ENCODE assay signal across 8 mouse cellular contexts in the genomic region with DNA sequence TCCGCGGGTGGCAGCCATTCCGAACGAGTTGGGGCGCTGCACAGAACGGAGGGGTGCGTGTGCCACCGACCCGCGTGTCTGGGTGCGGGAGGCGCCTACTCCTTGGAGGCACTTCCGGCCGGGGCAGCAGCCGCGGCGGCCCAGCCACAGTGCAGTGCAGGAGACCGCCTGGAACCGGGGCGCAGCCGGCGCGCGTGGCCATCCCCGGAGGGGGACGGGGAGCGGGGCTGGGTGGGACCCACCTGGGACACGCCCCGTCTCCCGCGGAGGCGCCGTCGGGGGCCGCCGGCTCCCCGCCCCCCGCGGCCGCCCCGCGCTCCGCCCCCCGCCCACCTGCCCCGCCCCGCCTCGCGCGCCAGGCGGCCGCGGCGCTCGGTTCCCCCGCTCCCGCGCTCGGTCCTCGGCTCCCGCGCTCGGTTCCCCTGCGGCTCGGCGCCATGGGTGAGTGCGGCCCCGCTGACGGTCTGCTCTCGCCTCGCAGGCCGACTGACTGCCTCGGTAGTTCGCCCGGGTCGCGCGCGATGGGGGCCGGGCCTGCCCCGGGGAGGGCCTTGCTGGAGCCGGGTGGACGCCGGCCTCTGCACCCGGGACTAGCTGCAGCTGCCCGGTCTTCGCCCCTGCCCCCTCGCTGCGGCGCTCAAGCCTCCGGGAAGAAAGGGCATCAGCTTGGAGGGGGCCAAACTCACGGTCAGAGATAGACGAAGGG. TPM values are rescaled to one million over a fixed set of nuclear protein-coding genes. Genes with fewer than 3 reads are reported as not detected.
DNase-seq lines count a peak whose midpoint lies in the region; ATAC-seq lines count a peak whose summit lies in the region.

No protein-coding gene starts in this region.

- intact Hi-C loops in left cerebral cortex, postnatal 25 days (cut with DNase I) = loop anchor here (2.0 kb wide), 1 partner anchor 48 kb away; a partner anchor contains a TSS

- no peaks in the 10 kb centered on the region for H3K9me3 ChIP-seq in heart, embryonic 12.5 days (replicated peaks)
- no peaks in the 10 kb centered on the region for H3K9me3 ChIP-seq in kidney, embryonic 15.5 days (replicated peaks)
- no peaks in the 10 kb centered on the region for H3K9me3 ChIP-seq in lung, embryonic 16.5 days (ENCODE audit: control insufficient read depth, low read length)

- peaks cover 12% of the 10 kb centered on the region; the same call in 1 of the 2 replicates for H3K27me3 ChIP-seq in heart, embryonic 12.5 days (replicated peaks)
- no peaks in the 10 kb centered on the region for H3K27me3 ChIP-seq in kidney, embryonic 15.5 days
- H3K27me3 ChIP-seq in lung, embryonic 16.5 days (ENCODE audit: control insufficient read depth, insufficient read depth, low read depth, low read length) = no peaks in the 10 kb centered on the region

- H3K9ac ChIP-seq in heart, embryonic 12.5 days = peak overlapping the region; percentile 84
- H3K9ac ChIP-seq in kidney, embryonic 15.5 days = peak overlapping the region; percentile 79
- peak overlapping the region; percentile 83 for H3K9ac ChIP-seq in lung, embryonic 16.5 days (ENCODE audit: low read length)

- H3K4me3 ChIP-seq in heart, embryonic 12.5 days = peak overlapping the region; percentile 77
- H3K4me3 ChIP-seq in kidney, embryonic 15.5 days (replicated peaks) = peak overlapping the region; percentile 78
- peak overlapping the region; percentile 79 for H3K4me3 ChIP-seq in lung, embryonic 16.5 days (ENCODE audit: low read length)

- peak; percentile 82 for ATAC-seq in heart, embryonic 12.5 days (ENCODE audit: insufficient number of reproducible peaks, low FRiP score)
- peak; percentile 89 for ATAC-seq in kidney, embryonic 15.5 days (replicated peaks; ENCODE audit: low FRiP score)
- peak; percentile 92 for ATAC-seq in lung, embryonic 16.5 days (ENCODE audit: low read depth)

- DNase-seq in left cerebral cortex, postnatal 25 days (ENCODE audit: low spot score in 2 of 2) = peak; percentile 55
- DNase-seq in left cerebral cortex, adult 8-10 months (ENCODE audit: low spot score in 2 of 2) = no peak
- peak; percentile 66 for DNase-seq in embryo, embryonic 9.5 days (ENCODE audit: extremely low spot score)
- peak; percentile 61 for DNase-seq in retina, embryonic 14.5 days (ENCODE audit: low spot score)
- DNase-seq in urinary bladder, postnatal 25 days (ENCODE audit: low spot score) = peak; percentile 58

- under 1% methylated on average over 68 of the region's 92 CpGs for WGBS in heart, embryonic 12.5 days
- under 1% methylated on average over 90 of the region's 92 CpGs for WGBS in kidney, embryonic 15.5 days
- WGBS in lung, embryonic 16.5 days = under 1% methylated on average over 43 of the region's 92 CpGs

- H3K4me1 ChIP-seq in heart, embryonic 12.5 days (replicated peaks) = peaks cover 18% of the 10 kb centered on the region
- peaks cover 28% of the 10 kb centered on the region for H3K4me1 ChIP-seq in kidney, embryonic 15.5 days
- peaks cover 6% of the 10 kb centered on the region for H3K4me1 ChIP-seq in lung, embryonic 16.5 days (replicated peaks; ENCODE audit: control insufficient read depth, insufficient read depth, low read length)

- H3K4me2 ChIP-seq in heart, embryonic 12.5 days = peak overlapping the region; percentile 91
- H3K4me2 ChIP-seq in kidney, embryonic 15.5 days = peak overlapping the region; percentile 90
- peak overlapping the region; percentile 77 for H3K4me2 ChIP-seq in lung, embryonic 16.5 days (ENCODE audit: low read depth, low read length)

- H3K27ac ChIP-seq in heart, embryonic 12.5 days (ENCODE audit: poor library complexity, severe bottlenecking) = 0 out of 2 replicates have a peak overlapping the region, but pooled peaks have one; percentile 9
- peak overlapping the region; percentile 81 for H3K27ac ChIP-seq in kidney, embryonic 15.5 days
- peak overlapping the region; percentile 26 for H3K27ac ChIP-seq in lung, embryonic 16.5 days (ENCODE audit: low read length)

- no peaks in the 10 kb centered on the region for H3K36me3 ChIP-seq in heart, embryonic 12.5 days
- H3K36me3 ChIP-seq in kidney, embryonic 15.5 days = peaks cover 2% of the 10 kb centered on the region; the same call in 1 of the 2 replicates
- no peaks in the 10 kb centered on the region; the same call in 1 of the 2 replicates for H3K36me3 ChIP-seq in lung, embryonic 16.5 days (ENCODE audit: control insufficient read depth, insufficient read depth, low read length)

RNA-seq across cellular contexts. Expression of a gene that starts 14.4 kb away (rescaled TPM):
- 10 to 100 TPM; 72.1 to 93.5 TPM for total RNA-seq in left cerebral cortex, postnatal 25 days (2021)
- total RNA-seq in left cerebral cortex, adult 8-10 months (2022) = 10 to 100 TPM; 72.6 to 90.6 (median 82.4) TPM
- 13.6 and 14.1 TPM in 2 replicates for polyA plus RNA-seq in heart, embryonic 12.5 days (2016; fragmentation: Nextera tagmentation; extraction: Ambion mirVana)
- polyA plus RNA-seq in kidney, embryonic 15.5 days (2015; fragmentation: Nextera tagmentation; extraction: Ambion mirVana) = 19.8 and 20.9 TPM in 2 replicates
- polyA plus RNA-seq in lung, embryonic 16.5 days (2015; fragmentation: Nextera tagmentation; extraction: Ambion mirVana) = 23.3 and 24.1 TPM in 2 replicates

RNA-seq across cellular contexts. Expression of a gene that starts 29.1 kb away (rescaled TPM):
- 10 to 100 TPM; 13.5 to 18.0 TPM for total RNA-seq in left cerebral cortex, postnatal 25 days (2021)
- total RNA-seq in left cerebral cortex, adult 8-10 months (2022) = 1 to 10 TPM; 4.3 to 9.8 (median 6.3) TPM
- polyA plus RNA-seq in heart, embryonic 12.5 days (2016; fragmentation: Nextera tagmentation; extraction: Ambion mirVana) = 0.86 and 1.1 TPM in 2 replicates
- polyA plus RNA-seq in kidney, embryonic 15.5 days (2015; fragmentation: Nextera tagmentation; extraction: Ambion mirVana) = 1.5 and 2.4 TPM in 2 replicates
- 1.6 and 2.4 TPM in 2 replicates for polyA plus RNA-seq in lung, embryonic 16.5 days (2015; fragmentation: Nextera tagmentation; extraction: Ambion mirVana)

RNA-seq across cellular contexts. Expression of a gene that starts 47.5 kb away (rescaled TPM):
- total RNA-seq in left cerebral cortex, postnatal 25 days (2021) = 10 to 100 TPM; 16.5 to 18.8 TPM
- total RNA-seq in left cerebral cortex, adult 8-10 months (2022) = 10 to 100 TPM; 15.7 to 18.2 (median 17.2) TPM
- 23.1 and 25.8 TPM in 2 replicates for polyA plus RNA-seq in heart, embryonic 12.5 days (2016; fragmentation: Nextera tagmentation; extraction: Ambion mirVana)
- polyA plus RNA-seq in kidney, embryonic 15.5 days (2015; fragmentation: Nextera tagmentation; extraction: Ambion mirVana) = 33.5 and 36.8 TPM in 2 replicates
- 21.4 and 22.7 TPM in 2 replicates for polyA plus RNA-seq in lung, embryonic 16.5 days (2015; fragmentation: Nextera tagmentation; extraction: Ambion mirVana)

RNA-seq across cellular contexts. Expression of a gene that starts 48.3 kb away (rescaled TPM):
- under 1 TPM; 0.37 to 0.76 TPM for total RNA-seq in left cerebral cortex, postnatal 25 days (2021)
- under 1 TPM; 0.61 to 0.94 (median 0.73) TPM for total RNA-seq in left cerebral cortex, adult 8-10 months (2022)
- polyA plus RNA-seq in heart, embryonic 12.5 days (2016; fragmentation: Nextera tagmentation; extraction: Ambion mirVana) = 0.06 and 0.13 TPM in 2 replicates
- 0.45 and 0.86 TPM in 2 replicates for polyA plus RNA-seq in kidney, embryonic 15.5 days (2015; fragmentation: Nextera tagmentation; extraction: Ambion mirVana)
- polyA plus RNA-seq in lung, embryonic 16.5 days (2015; fragmentation: Nextera tagmentation; extraction: Ambion mirVana) = 0.59 and 0.74 TPM in 2 replicates

RNA-seq across cellular contexts. Expression of a gene that starts 59.2 kb away (rescaled TPM):
- total RNA-seq in left cerebral cortex, postnatal 25 days (2021) = 10 to 100 TPM; 13.6 to 15.5 TPM
- 10 to 100 TPM; 11.7 to 17.5 (median 14.0) TPM for total RNA-seq in left cerebral cortex, adult 8-10 months (2022)
- polyA plus RNA-seq in heart, embryonic 12.5 days (2016; fragmentation: Nextera tagmentation; extraction: Ambion mirVana) = 13.9 and 15.1 TPM in 2 replicates
- polyA plus RNA-seq in kidney, embryonic 15.5 days (2015; fragmentation: Nextera tagmentation; extraction: Ambion mirVana) = 17.7 and 23.8 TPM in 2 replicates
- polyA plus RNA-seq in lung, embryonic 16.5 days (2015; fragmentation: Nextera tagmentation; extraction: Ambion mirVana) = 17.5 and 20.6 TPM in 2 replicates

Comparison
In these comparisons a context has a peak if more than half of its experiments do, and no peak if none do; other contexts are left out.
1. DNase-seq: peak in left cerebral cortex, postnatal 25 days (2 of 2), embryo, embryonic 9.5 days (single experiment), retina, embryonic 14.5 days (single experiment) and urinary bladder, postnatal 25 days (single experiment); none in left cerebral cortex, adult 8-10 months (0 of 2).
2. H3K27ac ChIP-seq: peak in every context shown above with its lines; median percentile 81 in kidney, embryonic 15.5 days; 26 in lung, embryonic 16.5 days; 9 in heart, embryonic 12.5 days.
3. Peak in every context shown above with its lines, with median percentiles within 50 percentile points of each other: ATAC-seq, H3K4me2 ChIP-seq, H3K4me3 ChIP-seq and H3K9ac ChIP-seq.